Mouse (Mus musculus) midbrain, embryonic 12.5 days (tissue): Measurements from ENCODE around the gene Myo3b. TPM values are rescaled to one million over a fixed set of nuclear protein-coding genes. Genes with fewer than 3 reads are reported as not detected.

Experiments used
- ATAC-seq: fragments of 200-750 bp; cut with Nextera tagmentation; 2 replicates; pipeline ENCODE4 v1.8.0; 2017; ENCODE audit warnings: low read depth, moderate TSS enrichment, moderate library complexity; ENCODE audit not compliant: low FRiP score
- H3K27ac ChIP-seq: fragments of 300-500 bp; sonication (generic); replicated peaks from 2 replicates; pipeline ENCODE4 v1.5.1; 2016; ENCODE audit warnings: mild to moderate bottlenecking
- H3K27me3 ChIP-seq: fragments of 300-500 bp; sonication (generic); 2 replicates; pipeline ENCODE4 v1.6.1; 2016; ENCODE audit warnings: mild to moderate bottlenecking
- H3K36me3 ChIP-seq: fragments of 300-500 bp; sonication (generic); 2 replicates; pipeline ENCODE4 v1.6.1; 2016
- H3K4me1 ChIP-seq: fragments of 300-500 bp; sonication (generic); 2 replicates; pipeline ENCODE4 v1.6.1; 2016
- H3K4me2 ChIP-seq: fragments of 300-500 bp; sonication (generic); replicated peaks from 2 replicates; pipeline ENCODE4 v1.6.1; 2016; ENCODE audit warnings: mild to moderate bottlenecking, moderate library complexity
- H3K4me3 ChIP-seq: fragments of 300-500 bp; sonication (generic); 2 replicates; pipeline ENCODE4 v1.5.1; 2016; ENCODE audit warnings: mild to moderate bottlenecking
- H3K9ac ChIP-seq: fragments of 300-500 bp; sonication (generic); replicated peaks from 2 replicates; pipeline ENCODE4 v1.6.1; 2016; ENCODE audit warnings: mild to moderate bottlenecking, moderate library complexity
- H3K9me3 ChIP-seq: fragments of 300-500 bp; sonication (generic); 2 replicates; pipeline ENCODE4 v1.6.1; 2016; ENCODE audit warnings: mild to moderate bottlenecking
- WGBS: fragments of 180-500 bp; shearing (Covaris S2); methylation state at CpG from one replicate; pipeline ENCODE4 v1.1.7; 2016; 5-methylcytosine and 5-hydroxymethylcytosine counted together
- polyA plus RNA-seq: library from polyadenylated mRNA; unstranded; fragments of >200 nt; fragmentation: Nextera tagmentation; extraction: Ambion mirVana; gene quantifications from 2 replicates; pipeline ENCODE4 v1.2.1, GENCODE M21; 2016

Gene Myo3b
- polyA plus RNA-seq, 1 experiment from 2014 or later, result not detected

- Histone ChIP-seq H3K27ac (peak overlapping the region; percentile 68), H3K9ac (no peak overlapping the region), H3K36me3 (no peaks in the 10 kb centered on the region), H3K4me1 (peaks cover 18% of the 10 kb centered on the region), H3K4me3 (no peak overlapping the region), H3K27me3 (no peaks in the 10 kb centered on the region), H3K4me2 (no peak overlapping the region), H3K9me3 (0 out of 2 replicates have a peak, but pooled peaks cover 3% of the 10 kb centered on the region)
- WGBS, result 24% methylated on average over 6 of the region's 6 CpGs
- 0 out of 2 replicates have a peak, but pooled peaks have one; percentile 38 for ATAC-seq
Measured at GRCm38 (mm10) chr2:70176823-70177708, 138.1 kb downstream of the Myo3b start.

- 0 out of 2 replicates have a peak, but pooled peaks cover 3% of the 10 kb centered on the region for H3K9me3 ChIP-seq
- H3K4me1 ChIP-seq, result peaks cover 18% of the 10 kb centered on the region
- no peaks in the 10 kb centered on the region for H3K27me3 ChIP-seq
- H3K27ac ChIP-seq, result peak overlapping the region; percentile 68
- WGBS, result 34% methylated on average over 5 of the region's 5 CpGs
- no peak overlapping the region for H3K9ac ChIP-seq
- no peak overlapping the region for H3K4me2 ChIP-seq
- ATAC-seq, result no peak
- no peak overlapping the region for H3K4me3 ChIP-seq
- no peaks in the 10 kb centered on the region for H3K36me3 ChIP-seq
Measured at GRCm38 (mm10) chr2:70177709-70178030, 138.7 kb downstream of the Myo3b start.

- no peak for ATAC-seq
- H3K36me3 ChIP-seq, result no peaks in the 10 kb centered on the region
- H3K9ac ChIP-seq, result no peak overlapping the region
- no peak overlapping the region for H3K4me2 ChIP-seq
- H3K27me3 ChIP-seq, result no peaks in the 10 kb centered on the region
- H3K4me1 ChIP-seq, result peaks cover 18% of the 10 kb centered on the region
- H3K9me3 ChIP-seq, result 0 out of 2 replicates have a peak, but pooled peaks cover 3% of the 10 kb centered on the region
- H3K4me3 ChIP-seq, result no peak overlapping the region
- H3K27ac ChIP-seq, result 0 out of 2 replicates have a peak overlapping the region, but pooled peaks have one; percentile 68
Measured at GRCm38 (mm10) chr2:70178241-70178640, 139.3 kb downstream of the Myo3b start.

- Histone ChIP-seq H3K4me1 (peaks cover 12% of the 10 kb centered on the region), H3K4me3 (no peak overlapping the region), H3K36me3 (no peaks in the 10 kb centered on the region), H3K9ac (no peak overlapping the region), H3K27me3 (no peaks in the 10 kb centered on the region), H3K27ac (no peak overlapping the region), H3K9me3 (no peaks in the 10 kb centered on the region), H3K4me2 (no peak overlapping the region)
- WGBS, result 94% methylated on average over 8 of the region's 8 CpGs
- ATAC-seq, result no peak
Measured at GRCm38 (mm10) chr2:70182150-70182670, 143.3 kb downstream of the Myo3b start.

- Histone ChIP-seq H3K9me3 (no peaks in the 10 kb centered on the region), H3K4me2 (no peak overlapping the region), H3K27me3 (no peaks in the 10 kb centered on the region), H3K4me3 (no peak overlapping the region), H3K27ac (no peak overlapping the region), H3K9ac (no peak overlapping the region), H3K36me3 (no peaks in the 10 kb centered on the region), H3K4me1 (peaks cover 4% of the 10 kb centered on the region; the same call in 1 of the 2 replicates)
- 86% methylated on average over 6 of the region's 6 CpGs for WGBS
- ATAC-seq, result no peak
Measured at GRCm38 (mm10) chr2:70187040-70187439, 148.1 kb downstream of the Myo3b start.

GRCm38 (mm10) chr2:70195418-70196248, 156.7 kb downstream of the Myo3b start:
- Histone ChIP-seq H3K27me3 (peaks cover 18% of the 10 kb centered on the region), H3K9ac (no peak overlapping the region), H3K9me3 (no peaks in the 10 kb centered on the region), H3K27ac (peak overlapping the region; percentile 71), H3K36me3 (no peaks in the 10 kb centered on the region), H3K4me2 (no peak overlapping the region), H3K4me1 (peaks cover 29% of the 10 kb centered on the region), H3K4me3 (no peak overlapping the region)
- 0 out of 2 replicates have a peak, but pooled peaks have one; percentile 41 for ATAC-seq
- WGBS, result 41% methylated on average over 9 of the region's 9 CpGs

GRCm38 (mm10) chr2:70201796-70202555, 163.1 kb downstream of the Myo3b start:
- ATAC-seq, result peak; percentile 89
- WGBS, result 18% methylated on average over 11 of the region's 11 CpGs
- Histone ChIP-seq H3K4me2 (peak overlapping the region; percentile 43), H3K9me3 (no peaks in the 10 kb centered on the region), H3K27me3 (peaks cover 24% of the 10 kb centered on the region), H3K27ac (peak overlapping the region; percentile 88), H3K4me3 (no peak overlapping the region), H3K4me1 (peaks cover 30% of the 10 kb centered on the region), H3K9ac (no peak overlapping the region), H3K36me3 (no peaks in the 10 kb centered on the region)

- Histone ChIP-seq H3K9me3 (no peaks in the 10 kb centered on the region), H3K9ac (no peak overlapping the region), H3K36me3 (no peaks in the 10 kb centered on the region), H3K4me1 (peaks cover 23% of the 10 kb centered on the region), H3K27me3 (peaks cover 23% of the 10 kb centered on the region), H3K4me2 (peak overlapping the region; percentile 43), H3K27ac (peak overlapping the region; percentile 88), H3K4me3 (no peak overlapping the region)
- 5% methylated on average over 8 of the region's 8 CpGs for WGBS
- ATAC-seq, result peak; percentile 76
Measured at GRCm38 (mm10) chr2:70202578-70203167, 163.7 kb downstream of the Myo3b start.

GRCm38 (mm10) chr2:70208411-70208810, 169.5 kb downstream of the Myo3b start:
- Histone ChIP-seq H3K4me2 (no peak overlapping the region), H3K4me3 (no peak overlapping the region), H3K4me1 (peaks cover 7% of the 10 kb centered on the region), H3K9me3 (peaks cover 7% of the 10 kb centered on the region; the same call in 1 of the 2 replicates), H3K9ac (no peak overlapping the region), H3K27me3 (peaks cover 4% of the 10 kb centered on the region; the same call in 1 of the 2 replicates), H3K36me3 (no peaks in the 10 kb centered on the region), H3K27ac (no peak overlapping the region)
- ATAC-seq, result no peak
- 79% methylated on average over 1 of the region's 1 CpGs for WGBS

- no peak overlapping the region for H3K9ac ChIP-seq
- peak overlapping the region; percentile 68 for H3K27ac ChIP-seq
- ATAC-seq, result no peak; the same call in 1 of the 2 replicates
- H3K36me3 ChIP-seq, result no peaks in the 10 kb centered on the region
- H3K9me3 ChIP-seq, result peaks cover 7% of the 10 kb centered on the region; the same call in 1 of the 2 replicates
- H3K4me2 ChIP-seq, result no peak overlapping the region
- H3K4me1 ChIP-seq, result peaks cover 6% of the 10 kb centered on the region; the same call in 1 of the 2 replicates
- no peak overlapping the region for H3K4me3 ChIP-seq
- peaks cover 3% of the 10 kb centered on the region; the same call in 1 of the 2 replicates for H3K27me3 ChIP-seq
- 86% methylated on average over 3 of the region's 3 CpGs for WGBS
Measured at GRCm38 (mm10) chr2:70209790-70210189, 170.9 kb downstream of the Myo3b start.
